Mouse (Mus musculus): ENCODE data around the gene Cux2. TPM values are rescaled to one million over a fixed set of nuclear protein-coding genes. Genes with fewer than 3 reads are reported as not detected.
"Not testable (repeated sequence)": the region's sequence is repeated elsewhere in the genome, so short reads cannot be mapped to it uniquely, and the experiment has no call there.

Cux2 gene
- polyA plus RNA-seq, 2 experiments: 3.0 to 6.1 TPM

DNA sequence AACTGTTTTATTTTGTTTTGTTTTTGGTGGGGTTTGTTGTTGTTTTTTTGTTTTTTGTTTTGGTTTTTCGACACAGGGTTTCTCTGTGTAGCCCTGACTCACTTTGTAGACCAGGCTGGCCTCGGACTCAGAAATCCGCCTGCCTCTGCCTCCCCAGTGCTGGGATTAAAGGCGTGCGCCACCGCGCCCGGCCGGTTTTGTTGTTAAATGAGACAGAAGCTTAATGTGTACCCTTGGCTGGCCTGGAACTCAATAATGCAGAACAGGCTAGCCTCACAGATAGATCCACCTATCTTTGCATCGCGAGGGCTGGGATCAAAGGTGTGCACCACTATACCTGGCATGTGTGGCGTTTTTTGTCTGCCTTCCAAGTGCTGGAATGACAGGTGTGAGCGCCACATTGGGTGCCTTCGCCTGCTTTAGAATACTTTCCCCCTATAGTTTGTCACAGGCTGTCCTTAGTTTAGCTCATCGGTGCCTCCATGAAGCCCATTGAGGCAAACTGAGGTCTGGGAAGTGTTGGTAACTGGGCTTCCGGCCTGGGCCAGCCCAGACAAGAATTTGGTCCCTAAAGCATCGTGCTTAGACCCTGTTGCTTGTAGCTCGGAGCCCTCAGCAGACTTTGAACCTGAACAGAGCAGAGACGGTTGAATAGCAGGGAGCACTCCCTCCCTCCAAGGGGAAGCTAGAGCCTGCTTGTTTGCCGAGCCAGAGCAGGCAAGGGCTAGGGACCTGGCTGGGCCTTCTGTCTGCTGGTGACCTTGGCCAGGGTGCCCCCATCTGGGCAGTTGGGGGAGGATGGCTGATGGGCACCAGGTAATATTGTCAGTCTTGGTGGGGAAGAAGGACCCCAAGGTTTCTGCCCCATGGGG is 200.2 kb downstream of the Cux2 start:
- H3K4me2 ChIP-seq (replicated peaks; ENCODE audit: low read depth, low read length, severe bottlenecking): peak overlapping the region; percentile 59
- no peaks in the 10 kb centered on the region for H3K27me3 ChIP-seq (ENCODE audit: control insufficient read depth, insufficient read depth, low read length)
- 34% methylated on average over 20 of the region's 20 CpGs for WGBS
- peak overlapping the region; percentile 81 for H3K9ac ChIP-seq (ENCODE audit: low read depth, low read length, severe bottlenecking)
- peak overlapping the region; percentile 87 for H3K4me3 ChIP-seq (replicated peaks; ENCODE audit: low read length)
- no peaks in the 10 kb centered on the region for H3K9me3 ChIP-seq (ENCODE audit: control insufficient read depth, low read length)
- no peak for TF ChIP-seq POLR2A (IDR thresholded peaks at IDR 0.05; ENCODE audit: borderline replicate concordance, extremely low read depth, insufficient read depth, insufficient read length)
- DNase-seq (ENCODE audit: low spot score) (no peak), ATAC-seq (ENCODE audit: low FRiP score, low read depth) (no peak)
- peaks cover 37% of the 10 kb centered on the region for H3K36me3 ChIP-seq (ENCODE audit: control insufficient read depth, insufficient read depth, low read length)
- H3K27ac ChIP-seq (replicated peaks; ENCODE audit: low read depth, low read length): no peak overlapping the region
- H3K4me1 ChIP-seq (ENCODE audit: control insufficient read depth, insufficient read depth, low read length): peaks cover 17% of the 10 kb centered on the region

DNA sequence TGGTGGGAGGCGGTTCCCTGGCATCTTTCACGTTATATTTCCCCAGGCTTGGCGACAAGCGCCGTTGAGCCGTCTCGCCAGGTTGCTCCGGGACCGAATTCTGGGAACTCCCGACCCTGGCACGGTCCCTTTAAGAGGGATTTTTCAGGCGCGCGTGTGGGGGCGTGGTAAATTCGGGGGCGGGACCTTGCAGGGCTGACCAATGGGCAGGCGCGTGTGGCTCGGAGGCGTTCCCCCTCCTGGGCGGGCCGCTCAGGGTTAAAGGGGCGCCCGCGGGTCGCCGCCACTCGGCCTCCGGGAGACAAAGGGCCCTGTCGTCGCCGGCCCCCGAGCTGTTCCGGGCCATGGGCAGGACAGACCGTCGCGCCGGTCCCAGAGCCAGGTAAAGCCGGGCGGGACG is 201.2 kb downstream of the Cux2 start, which contains the start of gene Pheta1:
Gene Pheta1 (plus strand): TSS at position 242 of the 400 bp plus-strand sequence.
- peak; percentile 81; the same call in 1 of the 2 replicates for TF ChIP-seq POLR2A (IDR thresholded peaks at IDR 0.05; ENCODE audit: borderline replicate concordance, extremely low read depth, insufficient read depth, insufficient read length)
- H3K27ac ChIP-seq (replicated peaks; ENCODE audit: low read depth, low read length): peak within 1 kb of the TSS; percentile 83
- H3K9ac ChIP-seq (ENCODE audit: low read depth, low read length, severe bottlenecking): peak within 1 kb of the TSS; percentile 81
- peak within 1 kb of the TSS; percentile 59 for H3K4me2 ChIP-seq (replicated peaks; ENCODE audit: low read depth, low read length, severe bottlenecking)
- no peaks in the 10 kb centered on the region for H3K9me3 ChIP-seq (ENCODE audit: control insufficient read depth, low read length)
- peak within 1 kb of the TSS; percentile 87 for H3K4me3 ChIP-seq (replicated peaks; ENCODE audit: low read length)
- WGBS: under 1% methylated on average over 34 of the region's 42 CpGs
- H3K27me3 ChIP-seq (ENCODE audit: control insufficient read depth, insufficient read depth, low read length): peaks cover 8% of the 10 kb centered on the region
- DNase-seq (ENCODE audit: low spot score) (peak; percentile 92), ATAC-seq (ENCODE audit: low FRiP score, low read depth) (peak; percentile 94)
- H3K4me1 ChIP-seq (ENCODE audit: control insufficient read depth, insufficient read depth, low read length): peaks cover 17% of the 10 kb centered on the region
- peaks cover 28% of the 10 kb centered on the region for H3K36me3 ChIP-seq (ENCODE audit: control insufficient read depth, insufficient read depth, low read length)

DNA sequence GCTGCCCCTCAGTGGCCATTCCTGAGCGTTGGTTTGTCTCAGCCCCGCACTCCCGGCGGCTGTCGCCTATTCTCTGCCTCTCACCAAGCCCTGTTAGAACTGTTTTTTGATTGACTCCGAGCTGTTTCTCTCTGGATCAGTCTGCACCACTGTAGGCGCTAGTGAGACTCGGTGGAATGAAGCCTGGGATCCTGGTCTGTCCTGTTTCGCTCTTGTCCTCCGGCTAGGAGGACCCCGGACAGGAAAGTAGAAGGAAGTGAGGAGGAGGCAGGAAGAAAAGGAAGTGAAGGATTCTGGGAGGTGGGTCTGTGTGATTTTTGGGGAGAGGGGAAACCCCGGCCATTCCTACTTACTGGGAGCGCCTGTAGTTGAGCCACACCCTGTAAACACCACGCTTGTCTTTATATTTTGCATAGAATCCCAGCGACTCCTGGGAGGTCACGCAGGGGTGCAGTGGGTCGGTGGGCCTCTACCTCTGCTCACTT is 201.8 kb downstream of the Cux2 start:
- 0% methylated on average over 17 of the region's 17 CpGs for WGBS
- H3K27me3 ChIP-seq (ENCODE audit: control insufficient read depth, insufficient read depth, low read length): peaks cover 9% of the 10 kb centered on the region
- peaks cover 21% of the 10 kb centered on the region for H3K36me3 ChIP-seq (ENCODE audit: control insufficient read depth, insufficient read depth, low read length)
- H3K9me3 ChIP-seq (ENCODE audit: control insufficient read depth, low read length): no peaks in the 10 kb centered on the region
- H3K27ac ChIP-seq (replicated peaks; ENCODE audit: low read depth, low read length): peak overlapping the region; percentile 83
- ATAC-seq (ENCODE audit: low FRiP score, low read depth): peak; percentile 42; the same call in 1 of the 2 replicates
- H3K4me1 ChIP-seq (ENCODE audit: control insufficient read depth, insufficient read depth, low read length): peaks cover 17% of the 10 kb centered on the region
- peak overlapping the region; percentile 59 for H3K4me2 ChIP-seq (replicated peaks; ENCODE audit: low read depth, low read length, severe bottlenecking)
- peak overlapping the region; percentile 87 for H3K4me3 ChIP-seq (replicated peaks; ENCODE audit: low read length)
- TF ChIP-seq POLR2A (IDR thresholded peaks at IDR 0.05; ENCODE audit: borderline replicate concordance, extremely low read depth, insufficient read depth, insufficient read length): peak; percentile 47; the same call in 1 of the 2 replicates
- H3K9ac ChIP-seq (ENCODE audit: low read depth, low read length, severe bottlenecking): peak overlapping the region; percentile 81
- DNase-seq (ENCODE audit: low spot score): peak; percentile 53

DNA sequence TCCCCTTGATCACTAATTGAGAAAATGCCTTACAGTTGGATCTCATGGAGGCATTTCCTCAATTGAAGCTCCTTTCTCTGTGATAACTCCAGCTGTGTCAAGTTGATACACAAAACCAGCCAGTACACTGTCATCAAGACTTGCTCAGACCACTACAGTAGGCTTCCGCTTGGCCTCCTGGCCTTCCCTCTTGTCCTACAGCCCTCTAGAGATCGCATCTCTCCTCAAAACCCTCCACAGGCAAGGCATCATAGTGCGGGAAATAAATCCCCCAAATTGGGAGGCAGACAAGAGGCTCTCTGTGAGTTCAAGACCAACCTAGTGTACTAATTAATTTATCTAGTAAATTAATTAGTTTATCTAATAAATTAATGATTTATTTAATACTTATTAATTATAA is 202.6 kb downstream of the Cux2 start:
- not testable (repeated sequence) for H3K9me3 ChIP-seq (ENCODE audit: control insufficient read depth, low read length); ATAC-seq (ENCODE audit: low FRiP score, low read depth); H3K4me2 ChIP-seq (replicated peaks; ENCODE audit: low read depth, low read length, severe bottlenecking); H3K9ac ChIP-seq (ENCODE audit: low read depth, low read length, severe bottlenecking); DNase-seq (ENCODE audit: low spot score); H3K4me3 ChIP-seq (replicated peaks; ENCODE audit: low read length); H3K27ac ChIP-seq (replicated peaks; ENCODE audit: low read depth, low read length); H3K27me3 ChIP-seq (ENCODE audit: control insufficient read depth, insufficient read depth, low read length)
- Histone ChIP-seq H3K36me3 (ENCODE audit: control insufficient read depth, insufficient read depth, low read length) (peaks cover 13% of the 10 kb centered on the region), H3K4me1 (ENCODE audit: control insufficient read depth, insufficient read depth, low read length) (peaks cover 17% of the 10 kb centered on the region)
- WGBS: 87% methylated on average over 3 of the region's 3 CpGs

DNA sequence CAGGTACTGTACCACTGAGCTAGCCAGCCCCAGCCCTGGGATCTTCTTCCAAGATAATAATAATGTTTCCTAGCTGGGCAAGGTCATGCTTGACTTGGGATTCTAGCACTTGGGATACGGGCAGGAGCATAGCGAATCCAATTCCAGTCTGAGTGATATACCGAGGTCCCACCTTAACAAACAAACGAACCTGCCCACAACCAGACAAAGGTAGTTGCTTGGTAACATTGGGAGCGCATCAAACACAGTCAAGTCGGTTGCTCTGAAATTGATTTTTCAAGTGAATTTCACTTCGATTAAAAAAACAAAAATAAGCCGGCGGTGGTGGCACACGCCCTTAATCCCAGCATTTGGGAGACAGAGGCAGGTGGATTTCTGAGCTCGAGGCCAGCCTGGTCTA is 203.6 kb downstream of the Cux2 start:
- H3K9me3 ChIP-seq (ENCODE audit: control insufficient read depth, low read length): no peaks in the 10 kb centered on the region

More for the DNA sequence above, 203.6 kb downstream of the Cux2 start:
- Histone ChIP-seq H3K4me1 (ENCODE audit: control insufficient read depth, insufficient read depth, low read length) (peaks cover 17% of the 10 kb centered on the region), H3K36me3 (ENCODE audit: control insufficient read depth, insufficient read depth, low read length) (peaks cover 4% of the 10 kb centered on the region; the same call in 1 of the 2 replicates), H3K27ac (replicated peaks; ENCODE audit: low read depth, low read length) (no peak overlapping the region), H3K27me3 (ENCODE audit: control insufficient read depth, insufficient read depth, low read length) (peaks cover 9% of the 10 kb centered on the region), H3K9ac (ENCODE audit: low read depth, low read length, severe bottlenecking) (no peak overlapping the region), H3K4me3 (replicated peaks; ENCODE audit: low read length) (no peak overlapping the region), H3K4me2 (replicated peaks; ENCODE audit: low read depth, low read length, severe bottlenecking) (no peak overlapping the region)
- WGBS: 78% methylated on average over 11 of the region's 11 CpGs
- ATAC-seq (ENCODE audit: low FRiP score, low read depth) (no peak), DNase-seq (ENCODE audit: low spot score) (no peak)
- no peak for TF ChIP-seq POLR2A (IDR thresholded peaks at IDR 0.05; ENCODE audit: borderline replicate concordance, extremely low read depth, insufficient read depth, insufficient read length)
